Mouse (Mus musculus) CH12.LX (cell line): ENCODE results near the gene Lta. TPM values are rescaled to one million over a fixed set of nuclear protein-coding genes. Genes with fewer than 3 reads are reported as not detected.

Experiments used
- DNase-seq: peaks from one replicate; pipeline ENCODE4 v3.0.0-alpha.2; 2013; ENCODE audit errors: extremely low read depth
- H3K27ac ChIP-seq: 2 replicates; pipeline ENCODE4 v1.5.1; 2012; ENCODE audit warnings: low read depth, mild to moderate bottlenecking, control low read depth, moderate library complexity; ENCODE audit not compliant: insufficient read depth
- H3K27me3 ChIP-seq: replicated peaks from 2 replicates; pipeline ENCODE3; 2012; ENCODE audit warnings: inconsistent platforms
- H3K36me3 ChIP-seq, 2 experiments: replicated peaks in 1 of 2; 2 replicates each; pipeline versions ENCODE3 to v1.6.1; 2012; ENCODE audit warnings: inconsistent platforms in 1 of 2, low read length in 1 of 2, mild to moderate bottlenecking in 1 of 2, mixed read lengths in 1 of 2, moderate library complexity in 1 of 2; ENCODE audit not compliant: control insufficient read depth in 1 of 2, insufficient read depth in 1 of 2
- H3K4me1 ChIP-seq, 2 experiments: 2 replicates each; pipeline ENCODE4 v1.6.1; 2012; ENCODE audit warnings: inconsistent platforms in 1 of 2, moderate library complexity in 1 of 2; ENCODE audit not compliant: insufficient read depth in 2 of 2, control insufficient read depth in 1 of 2
- H3K4me2 ChIP-seq: 2 replicates; pipeline ENCODE4 v1.6.1; 2012; ENCODE audit warnings: low read depth, mild to moderate bottlenecking, control low read depth; ENCODE audit not compliant: poor library complexity, insufficient read depth, severe bottlenecking
- H3K4me3 ChIP-seq, 3 experiments: fragments of 150-350 bp in 1 of 3; sonication (generic) in 1 of 3; replicated peaks in 1 of 3; 2 replicates each; pipeline versions ENCODE3 to v1.5.1; 2011 to 2012; ENCODE audit warnings: low read depth in 2 of 3, low read length in 2 of 3, mild to moderate bottlenecking in 2 of 3, moderate library complexity in 2 of 3, control low read depth in 1 of 3, improper control_type of control experiment in 1 of 3, inconsistent platforms in 1 of 3, mixed read lengths in 1 of 3; ENCODE audit not compliant: poor library complexity in 1 of 3
- H3K79me2 ChIP-seq: replicated peaks from 2 replicates; pipeline ENCODE4 v1.6.1; 2012; ENCODE audit warnings: mild to moderate bottlenecking, moderate library complexity; ENCODE audit not compliant: control insufficient read depth, poor library complexity, insufficient read depth, severe bottlenecking; ENCODE audit errors: extremely low read depth
- H3K9ac ChIP-seq: 2 replicates; pipeline ENCODE4 v1.6.1; 2012; ENCODE audit warnings: low read depth, mild to moderate bottlenecking, control low read depth, moderate library complexity; ENCODE audit not compliant: insufficient read depth
- H3K9me3 ChIP-seq: replicated peaks from 2 replicates; pipeline ENCODE3; 2012; ENCODE audit warnings: low read length, inconsistent platforms, mixed read lengths
- BHLHE40 ChIP-seq: IDR thresholded peaks from 2 replicates; pipeline ENCODE4 v1.6.1; 2011; ENCODE audit warnings: mild to moderate bottlenecking, low read depth, low read length, improper control_type of control experiment
- CHD1 ChIP-seq: IDR thresholded peaks from 2 replicates; pipeline ENCODE4 v1.6.1; 2012; ENCODE audit warnings: low read depth, low read length, improper control_type of control experiment, inconsistent platforms
- CHD2 ChIP-seq: IDR thresholded peaks from 2 replicates; pipeline ENCODE4 v1.6.1; 2011; ENCODE audit warnings: low read length, improper control_type of control experiment
- CTCF ChIP-seq, 2 experiments: IDR thresholded peaks in 1 of 2; conservative IDR thresholded peaks in 1 of 2; 2 replicates each; pipeline ENCODE4 v1.5.1; 2011 to 2012; ENCODE audit warnings: low read depth in 2 of 2, low read length in 2 of 2, improper control_type of control experiment in 1 of 2, inconsistent platforms in 1 of 2, mild to moderate bottlenecking in 1 of 2, moderate library complexity in 1 of 2
- E2F4 ChIP-seq: IDR thresholded peaks from 2 replicates; pipeline ENCODE4 v1.6.1; 2011; ENCODE audit warnings: low read depth, low read length, improper control_type of control experiment; ENCODE audit not compliant: insufficient replicate concordance
- ELF1 ChIP-seq: IDR thresholded peaks from 2 replicates; pipeline ENCODE4 v1.6.1; 2014; ENCODE audit warnings: low read depth, mild to moderate bottlenecking, inconsistent platforms, low read length, improper control_type of control experiment
- EP300 ChIP-seq: IDR thresholded peaks from 2 replicates; pipeline ENCODE4 v1.6.1; 2011; ENCODE audit warnings: low read length, improper control_type of control experiment
- ETS1 ChIP-seq: conservative IDR thresholded peaks from 2 replicates; pipeline ENCODE4 v1.6.1; 2012; ENCODE audit warnings: low read depth, mild to moderate bottlenecking, inconsistent platforms, low read length, improper control_type of control experiment, moderate library complexity
- GABPA ChIP-seq: IDR thresholded peaks from 2 replicates; pipeline ENCODE4 v1.6.1; 2012; ENCODE audit warnings: low read depth, low read length, improper control_type of control experiment, inconsistent platforms; ENCODE audit not compliant: insufficient replicate concordance
- HCFC1 ChIP-seq: IDR thresholded peaks from 2 replicates; pipeline ENCODE4 v1.6.1; 2012; ENCODE audit warnings: low read depth, mild to moderate bottlenecking, inconsistent platforms, low read length, improper control_type of control experiment
- IRF4 ChIP-seq: IDR thresholded peaks from 2 replicates; pipeline ENCODE4 v1.6.1; 2014; ENCODE audit warnings: low read depth, mild to moderate bottlenecking, inconsistent platforms, low read length, improper control_type of control experiment
- JUN ChIP-seq: IDR thresholded peaks from 2 replicates; pipeline ENCODE4 v1.6.1; 2011; ENCODE audit warnings: low read depth, mild to moderate bottlenecking, low read length, improper control_type of control experiment, moderate library complexity; ENCODE audit not compliant: insufficient read depth
- JUND ChIP-seq: conservative IDR thresholded peaks from 2 replicates; pipeline ENCODE4 v1.6.1; 2011; ENCODE audit warnings: low read depth, low read length, improper control_type of control experiment
- MAFK ChIP-seq: IDR thresholded peaks from 2 replicates; pipeline ENCODE4 v1.6.1; 2011; ENCODE audit warnings: low read length, improper control_type of control experiment; ENCODE audit not compliant: insufficient replicate concordance
- MAX ChIP-seq: IDR thresholded peaks from 2 replicates; pipeline ENCODE4 v1.6.1; 2011; ENCODE audit warnings: low read length, improper control_type of control experiment
- MEF2A ChIP-seq: IDR thresholded peaks from 2 replicates; pipeline ENCODE4 v1.6.1; 2014; ENCODE audit warnings: low read depth, mild to moderate bottlenecking, inconsistent platforms, low read length, improper control_type of control experiment, borderline replicate concordance
- MXI1 ChIP-seq: IDR thresholded peaks from 2 replicates; pipeline ENCODE4 v1.6.1; 2011; ENCODE audit warnings: mild to moderate bottlenecking, low read depth, low read length, improper control_type of control experiment
- MYC ChIP-seq: IDR thresholded peaks from 2 replicates; pipeline ENCODE4 v1.6.1; 2011; ENCODE audit warnings: low read depth, mild to moderate bottlenecking, improper control_type of control experiment, low read length
- NELFE ChIP-seq: IDR thresholded peaks from 2 replicates; pipeline ENCODE4 v1.6.1; 2011; ENCODE audit warnings: low read depth, low read length, improper control_type of control experiment
- NRF1 ChIP-seq: IDR thresholded peaks from 2 replicates; pipeline ENCODE4 v1.6.1; 2014; ENCODE audit warnings: low read depth, mild to moderate bottlenecking, inconsistent platforms, low read length, improper control_type of control experiment, moderate library complexity
- POLR2A ChIP-seq: IDR thresholded peaks from 2 replicates; pipeline ENCODE4 v1.6.1; 2011; ENCODE audit warnings: low read depth, mild to moderate bottlenecking, improper control_type of control experiment, low read length
- POLR2AphosphoS2 ChIP-seq: IDR thresholded peaks from 2 replicates; pipeline ENCODE4 v1.6.1; 2011; ENCODE audit warnings: low read depth, low read length, improper control_type of control experiment
- RAD21 ChIP-seq: IDR thresholded peaks from 2 replicates; pipeline ENCODE4 v1.6.1; 2011; ENCODE audit warnings: low read depth, mild to moderate bottlenecking, low read length, improper control_type of control experiment, moderate library complexity
- RCOR1 ChIP-seq: conservative IDR thresholded peaks from 2 replicates; pipeline ENCODE4 v1.6.1; 2012; ENCODE audit warnings: low read depth, mild to moderate bottlenecking, inconsistent platforms, low read length, improper control_type of control experiment
- SIN3A ChIP-seq: IDR thresholded peaks from 2 replicates; pipeline ENCODE4 v1.6.1; 2012; ENCODE audit warnings: low read length, improper control_type of control experiment, inconsistent platforms
- SMC3 ChIP-seq: IDR thresholded peaks from 2 replicates; pipeline ENCODE4 v1.6.1; 2011; ENCODE audit warnings: low read depth, low read length, improper control_type of control experiment
- TBP ChIP-seq: conservative IDR thresholded peaks from 2 replicates; pipeline ENCODE4 v1.6.1; 2011; ENCODE audit warnings: low read depth, low read length, improper control_type of control experiment
- TCF12 ChIP-seq: IDR thresholded peaks from 2 replicates; pipeline ENCODE4 v1.6.1; 2014; ENCODE audit warnings: low read depth, mild to moderate bottlenecking, inconsistent platforms, low read length, improper control_type of control experiment
- UBTF ChIP-seq: IDR thresholded peaks from 2 replicates; pipeline ENCODE4 v1.6.1; 2012; ENCODE audit warnings: low read depth, mild to moderate bottlenecking, inconsistent platforms, low read length, improper control_type of control experiment, moderate library complexity
- USF1 ChIP-seq: IDR thresholded peaks from 2 replicates; pipeline ENCODE4 v1.6.1; 2014; ENCODE audit warnings: low read depth, mild to moderate bottlenecking, inconsistent platforms, low read length, improper control_type of control experiment
- ZC3H11A ChIP-seq: IDR thresholded peaks from 2 replicates; pipeline ENCODE4 v1.6.1; 2012; ENCODE audit warnings: low read depth, mild to moderate bottlenecking, inconsistent platforms, low read length, improper control_type of control experiment
- ZMIZ1 ChIP-seq: IDR thresholded peaks from 2 replicates; pipeline ENCODE4 v1.6.1; 2012; ENCODE audit warnings: low read depth, mild to moderate bottlenecking, inconsistent platforms, low read length, improper control_type of control experiment
- ZNF384 ChIP-seq: IDR thresholded peaks from 2 replicates; pipeline ENCODE4 v1.6.1; 2012; ENCODE audit warnings: low read depth, low read length, improper control_type of control experiment, inconsistent platforms
- dilution Hi-C: fragments of 300-500 bp; cut with MboI; formaldehyde crosslinking; loops from 2 replicates; pipeline ENCODE4 v1.14.3; 2020; ENCODE audit warnings: low sequenced_read_pairs; ENCODE audit not compliant: extremely low pct_unique_long_range_greater_than_20kb, extremely low pct_ligation_motif_present
- in situ Hi-C: fragments of 300-500 bp; cut with MboI; formaldehyde crosslinking; loops from 3 replicates; pipeline ENCODE4 v1.14.3; 2019; ENCODE audit warnings: low sequenced_read_pairs, low pct_ligation_motif_present, low pct_unique_long_range_greater_than_20kb, mixed read lengths
- polyA plus RNA-seq: library from polyadenylated mRNA; unstranded; fragments of >175 nt; gene quantifications from 2 replicates; pipeline ENCODE4 v1.2.1, GENCODE M21; 2012; ENCODE audit warnings: low read depth; ENCODE audit not compliant: insufficient read length
- total RNA-seq, 2 experiments: library from RNA; depleted of rRNA; stranded (reverse); fragments of 300-350 nt in 1 of 2; fragments of >200 nt in 1 of 2; gene quantifications; 2 replicates each; pipeline ENCODE4 v1.2.3; 2012 to 2014

Lta gene
- total and polyA plus RNA-seq, 3 experiments, result 13.4 to 53.0 (median 19.6) TPM

- Histone ChIP-seq H3K4me1 (peaks cover 17 to 66% of the 10 kb centered on the region in 2 experiments; a peak in 3 of 4 replicates), H3K9me3 (no peaks in the 10 kb centered on the region), H3K9ac (peak within 1 kb of the TSS; percentile 83), H3K27ac (peak within 1 kb of the TSS; percentile 78), H3K4me2 (peak within 1 kb of the TSS; percentile 95), H3K27me3 (no peaks in the 10 kb centered on the region), H3K79me2 (peaks cover 28% of the 10 kb centered on the region), H3K4me3 (peak within 1 kb of the TSS; percentile 68 to 92 (median 73)), H3K36me3 (peaks cover 3 to 15% of the 10 kb centered on the region in 2 experiments)
- DNase-seq, result peak; percentile 85
- dilution Hi-C loops, result no loop called here
- no peak for TF ChIP-seq SMC3
- peak; percentile 99 for TF ChIP-seq ZMIZ1
- TF ChIP-seq UBTF, result 0 out of 2 replicates have a peak, but pooled peaks have one; percentile 40
- TF ChIP-seq JUN, result no peak
- TF ChIP-seq BHLHE40, result no peak
- peak; percentile 38; the same call in 1 of the 2 replicates for TF ChIP-seq ELF1
- TF ChIP-seq TCF12, result peak; percentile 66; the same call in 1 of the 2 replicates
- TF ChIP-seq CHD2, result no peak
- TF ChIP-seq SIN3A, result 0 out of 2 replicates have a peak, but pooled peaks have one; percentile 72
- 0 out of 2 replicates have a peak, but pooled peaks have one; percentile 11 for TF ChIP-seq RCOR1
- peak; percentile 44; the same call in 1 of the 2 replicates for TF ChIP-seq IRF4
- TF ChIP-seq MAFK, result no peak
- peak; percentile 98 for TF ChIP-seq TBP
- no peak for TF ChIP-seq CTCF (conservative IDR thresholded peaks at IDR 0.05 in 1 of 2, IDR thresholded peaks at IDR 0.05 in 1 of 2; ENCODE audit: low read depth in 2 of 2, low read length in 2 of 2)
- TF ChIP-seq MXI1, result no peak
- TF ChIP-seq ETS1, result peak; percentile 64
- TF ChIP-seq GABPA, result no peak
- no peak for TF ChIP-seq E2F4
- TF ChIP-seq POLR2A, result peak; percentile 100
- no peak for TF ChIP-seq MYC
- no peak for TF ChIP-seq ZNF384
- TF ChIP-seq RAD21, result no peak
- no peak for TF ChIP-seq ZC3H11A
- TF ChIP-seq NRF1, result no peak
- no peak for TF ChIP-seq EP300
- TF ChIP-seq MAX, result 0 out of 2 replicates have a peak, but pooled peaks have one; percentile 32
- TF ChIP-seq NELFE, result peak; percentile 99
- TF ChIP-seq CHD1, result peak; percentile 43; the same call in 1 of the 2 replicates
- TF ChIP-seq POLR2AphosphoS2, result peak; percentile 97
- TF ChIP-seq USF1, result no peak
- TF ChIP-seq HCFC1, result no peak
- no peak; the same call in 1 of the 2 replicates for TF ChIP-seq MEF2A
- no peak for TF ChIP-seq JUND
- in situ Hi-C loops, result no loop called here
Observed at GRCm38 (mm10) chr17:35201787-35202186, 3.4 kb downstream of the Lta start, which contains the start of gene Tnf. Gene Tnf, minus strand, starts transcription at chr17:35202007.
